Mouse (Mus musculus) embryonic fibroblast, embryonic 13.5 days (primary cell): ENCODE data around the gene Tnr. TPM values are rescaled to one million over a fixed set of nuclear protein-coding genes. Genes with fewer than 3 reads are reported as not detected.

Experiments used
- H3K27ac ChIP-seq: 2 replicates; pipeline ENCODE4 v1.5.1; 2012; ENCODE audit warnings: low read length, control low read depth, inconsistent platforms; ENCODE audit not compliant: insufficient read depth
- H3K4me1 ChIP-seq: 2 replicates; pipeline ENCODE4 v1.6.1; 2011; ENCODE audit warnings: low read length; ENCODE audit not compliant: control insufficient read depth, insufficient read depth
- H3K4me3 ChIP-seq: 2 replicates; pipeline ENCODE4 v1.5.1; 2011; ENCODE audit warnings: mild to moderate bottlenecking, control low read depth, low read length; ENCODE audit not compliant: insufficient read depth
- CTCF ChIP-seq: IDR thresholded peaks from 2 replicates; pipeline ENCODE4 v1.5.1; 2011; ENCODE audit warnings: mild to moderate bottlenecking, control low read depth, low read length, moderate library complexity, borderline replicate concordance; ENCODE audit not compliant: insufficient read depth
- POLR2A ChIP-seq: IDR thresholded peaks from 2 replicates; pipeline ENCODE4 v1.6.1; 2011; ENCODE audit warnings: low read depth, mild to moderate bottlenecking, control low read depth, low read length, moderate library complexity
- polyA plus RNA-seq: library from polyadenylated mRNA; stranded (reverse); fragments of >200 nt; gene quantifications from 2 replicates; pipeline ENCODE4 v1.2.4, GENCODE M21; 2011; ENCODE audit warnings: low read depth; ENCODE audit not compliant: missing spikeins, insufficient read length

The Tnr gene
- polyA plus RNA-seq, 1 experiment, result 0.09 TPM

DNA sequence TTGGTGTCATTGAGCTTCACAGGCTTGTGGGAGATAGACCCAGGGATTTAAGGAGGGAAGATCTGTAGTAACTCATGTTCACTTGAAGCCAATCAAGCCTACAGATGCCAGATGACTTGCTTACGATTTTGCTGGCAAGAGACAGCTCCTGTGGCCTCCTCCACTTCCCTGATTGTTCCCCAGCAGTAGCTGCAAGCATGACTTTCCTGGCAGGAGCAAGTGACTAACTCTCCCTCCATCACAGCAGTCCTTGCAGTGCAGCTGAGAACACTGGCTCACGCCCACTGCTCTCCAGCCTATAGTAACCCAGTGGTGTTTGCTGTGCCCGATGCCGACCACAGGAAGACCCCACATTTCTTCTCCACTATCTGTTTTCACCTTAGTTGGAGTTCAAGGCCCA is 356.3 kb downstream of the Tnr start:
- H3K4me3 ChIP-seq, result no peak overlapping the region
- H3K27ac ChIP-seq, result no peak overlapping the region
- no peaks in the 10 kb centered on the region for H3K4me1 ChIP-seq
- TF ChIP-seq POLR2A (no peak), CTCF (no peak)

DNA sequence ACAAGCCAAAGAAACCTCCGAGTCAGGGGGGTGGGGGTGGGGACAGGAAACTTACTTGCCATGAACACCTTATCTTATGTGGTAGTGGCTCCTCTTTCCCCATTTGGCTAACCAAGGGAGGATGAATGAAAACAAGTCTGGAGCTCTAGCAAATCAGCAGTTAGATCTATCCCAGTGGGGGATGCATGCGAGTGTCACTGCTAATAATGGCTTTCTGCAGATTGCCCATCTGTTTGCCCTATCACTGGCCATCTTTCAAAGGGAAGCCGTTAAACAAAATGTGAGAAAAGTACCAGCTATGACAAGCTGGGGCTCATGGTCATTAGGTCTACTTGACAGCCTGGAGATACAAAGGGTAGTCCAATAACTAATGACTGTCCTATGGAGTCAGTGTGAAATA is 361.9 kb downstream of the Tnr start:
- no peak for TF ChIP-seq CTCF
- no peak for TF ChIP-seq POLR2A
- no peak overlapping the region for H3K4me3 ChIP-seq
- H3K27ac ChIP-seq, result no peak overlapping the region
- H3K4me1 ChIP-seq, result peaks cover 13% of the 10 kb centered on the region

DNA sequence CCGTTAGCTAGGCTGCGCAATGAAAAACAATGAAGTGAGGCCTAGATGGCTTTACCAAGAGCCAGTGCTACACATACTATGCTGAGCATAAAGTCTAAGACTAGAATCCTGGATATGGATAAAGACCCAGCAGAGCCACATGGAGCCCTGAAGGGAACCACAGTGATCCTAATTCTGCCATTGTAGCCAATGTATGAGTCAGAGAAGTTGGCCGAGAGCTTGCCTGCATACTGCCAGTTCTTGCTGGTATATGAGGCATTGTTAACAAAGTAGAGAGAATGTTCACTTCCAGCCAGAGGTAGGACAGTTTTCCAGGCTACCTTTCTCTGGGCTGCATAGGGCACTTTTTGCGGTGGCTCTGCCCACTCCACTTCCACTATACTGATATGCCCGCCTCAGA is 365.0 kb downstream of the Tnr start:
- TF ChIP-seq POLR2A (no peak), CTCF (no peak)

DNA sequence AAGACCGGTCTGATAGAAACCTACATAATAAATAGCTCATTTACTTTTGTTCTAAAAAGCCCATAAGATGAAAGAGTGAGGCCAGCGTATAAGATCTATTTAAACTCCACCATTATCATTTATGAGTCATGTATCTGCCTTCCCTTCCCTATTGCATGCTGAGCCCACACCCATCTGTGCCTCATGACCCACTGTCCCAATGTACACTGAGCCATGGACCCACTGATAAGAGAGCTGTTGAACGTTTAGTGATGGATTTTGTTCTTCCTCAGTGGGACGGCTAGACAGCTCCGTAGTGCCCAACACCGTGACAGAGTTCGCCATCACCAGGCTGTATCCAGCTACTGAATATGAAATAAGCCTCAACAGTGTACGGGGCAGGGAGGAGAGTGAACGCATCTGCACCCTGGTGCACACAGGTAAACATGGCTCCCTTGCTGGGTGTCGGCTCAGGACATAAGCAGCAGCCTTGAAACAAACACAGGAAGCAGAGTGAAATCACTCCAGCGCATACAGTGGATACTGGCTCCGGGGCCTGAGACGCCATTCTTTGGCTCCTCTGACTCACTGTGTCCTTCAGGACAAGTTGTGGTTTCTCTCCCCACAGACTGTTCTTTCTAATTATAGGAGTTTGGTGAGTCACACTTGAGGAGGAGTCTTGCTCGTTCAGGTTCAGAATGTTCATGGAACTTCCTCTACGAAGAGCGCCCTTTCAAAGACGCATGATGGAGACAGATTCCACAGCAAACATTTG is 365.6 kb downstream of the Tnr start:
- Histone ChIP-seq H3K4me1 (peaks cover 13% of the 10 kb centered on the region), H3K4me3 (no peak overlapping the region), H3K27ac (peak overlapping the region; percentile 87)
- no peak for TF ChIP-seq POLR2A
- no peak for TF ChIP-seq CTCF

More for the DNA sequence above, 365.0 kb downstream of the Tnr start:
- peak overlapping the region; percentile 87 for H3K27ac ChIP-seq
- peaks cover 13% of the 10 kb centered on the region for H3K4me1 ChIP-seq
- no peak overlapping the region for H3K4me3 ChIP-seq

GRCm38 (mm10) chr1:159890524-159890923 is 367.0 kb downstream of the Tnr start:
- peak overlapping the region; percentile 76 for H3K27ac ChIP-seq
- H3K4me1 ChIP-seq, result peaks cover 13% of the 10 kb centered on the region
- no peak overlapping the region for H3K4me3 ChIP-seq
- TF ChIP-seq CTCF (no peak), POLR2A (no peak)

GRCm38 (mm10) chr1:159895094-159895493 is 371.5 kb downstream of the Tnr start:
- no peak overlapping the region for H3K27ac ChIP-seq

GRCm38 (mm10) chr1:159899991-159900390 is 376.4 kb downstream of the Tnr start:
- Histone ChIP-seq H3K4me1 (no peaks in the 10 kb centered on the region), H3K4me3 (no peak overlapping the region), H3K27ac (no peak overlapping the region)
- TF ChIP-seq CTCF (no peak), POLR2A (no peak)

More at GRCm38 (mm10) chr1:159895094-159895493, 371.5 kb downstream of the Tnr start:
- H3K4me3 ChIP-seq, result no peak overlapping the region
- TF ChIP-seq CTCF, result no peak
- no peak for TF ChIP-seq POLR2A
- 0 out of 2 replicates have a peak, but pooled peaks cover under 1% of the 10 kb centered on the region for H3K4me1 ChIP-seq

DNA sequence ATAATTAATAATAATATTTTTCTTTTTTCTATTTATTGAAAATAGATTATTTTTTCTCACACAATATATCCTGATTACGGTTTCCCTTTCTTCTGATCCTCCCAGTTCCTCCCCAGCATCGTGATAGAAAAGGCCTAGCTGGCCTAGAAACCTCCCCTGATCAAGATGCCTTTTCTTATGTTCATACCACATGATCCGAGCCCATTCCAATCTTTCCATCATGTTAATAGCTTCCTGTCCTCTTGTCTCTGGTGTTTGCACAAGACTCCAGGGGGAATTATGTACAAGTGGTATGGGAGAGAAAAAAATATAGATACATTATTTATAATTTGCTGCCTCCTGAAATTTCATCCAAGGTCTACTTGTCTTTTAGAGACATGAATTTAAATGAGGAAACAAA is 377.1 kb downstream of the Tnr start:
- no peak for TF ChIP-seq CTCF
- TF ChIP-seq POLR2A, result no peak
- no peak overlapping the region for H3K27ac ChIP-seq
- no peaks in the 10 kb centered on the region for H3K4me1 ChIP-seq
- H3K4me3 ChIP-seq, result no peak overlapping the region

DNA sequence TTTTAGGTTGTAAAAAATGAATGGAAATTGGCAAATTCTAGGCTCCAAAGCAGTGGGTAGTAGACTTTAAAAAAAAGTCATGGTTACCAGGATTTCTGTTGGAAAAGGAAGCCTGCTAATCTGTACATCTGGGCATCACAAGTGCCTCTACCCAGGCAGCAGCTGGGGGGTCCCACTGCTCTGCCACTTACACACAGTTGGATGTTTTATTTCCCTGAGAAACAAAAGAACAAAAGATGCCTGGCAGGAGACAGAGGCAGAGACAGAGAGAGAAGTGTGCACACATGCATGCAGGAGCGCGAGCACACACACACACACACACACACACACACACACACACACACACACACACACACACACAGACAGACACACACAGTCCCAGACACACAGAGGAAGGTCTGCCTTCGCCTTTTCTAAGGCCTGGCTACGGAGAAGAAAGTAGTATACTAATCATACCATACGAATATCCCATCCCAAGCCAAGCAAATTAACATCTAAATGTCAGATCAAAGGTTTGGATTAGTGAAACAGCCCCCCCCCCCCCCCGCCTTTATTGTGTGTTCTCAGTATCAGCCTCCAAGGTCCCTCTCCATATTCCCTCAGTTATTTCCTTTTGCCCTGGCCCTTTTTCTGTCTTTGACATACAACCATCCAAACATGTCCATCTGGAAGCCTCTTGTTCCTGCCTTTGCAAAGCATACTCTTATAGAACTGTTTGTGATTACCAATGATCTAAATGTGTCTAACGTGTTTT is 378.0 kb downstream of the Tnr start:
- no peak for TF ChIP-seq POLR2A
- TF ChIP-seq CTCF, result no peak
- no peak overlapping the region for H3K27ac ChIP-seq
- no peaks in the 10 kb centered on the region for H3K4me1 ChIP-seq
- no peak overlapping the region for H3K4me3 ChIP-seq

DNA sequence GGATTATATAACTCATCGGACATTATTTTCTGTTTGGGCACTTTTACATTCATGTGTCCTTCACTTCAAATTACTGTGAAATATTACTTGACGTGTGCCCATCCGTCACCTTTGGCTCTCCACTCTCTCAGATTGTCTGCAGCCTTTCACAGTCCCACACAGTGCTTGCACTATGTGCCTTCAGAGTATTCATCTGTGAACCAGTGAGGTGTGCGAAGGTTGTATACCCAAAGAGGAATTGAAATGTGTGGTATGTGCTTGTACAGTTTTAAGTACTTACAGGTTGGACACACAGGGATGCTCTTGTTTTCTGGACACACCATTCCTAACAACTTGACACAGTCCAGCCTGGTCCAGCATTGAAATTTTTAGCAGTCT is 378.5 kb downstream of the Tnr start:
- no peak for TF ChIP-seq CTCF
- TF ChIP-seq POLR2A, result no peak
- H3K4me3 ChIP-seq, result no peak overlapping the region
- no peaks in the 10 kb centered on the region for H3K4me1 ChIP-seq
- no peak overlapping the region for H3K27ac ChIP-seq
